Mouse (Mus musculus) lung, adult 2 months (tissue): Measurements from ENCODE around the gene Tanc1. TPM values are rescaled to one million over a fixed set of nuclear protein-coding genes. Genes with fewer than 3 reads are reported as not detected.
A peak's percentile ranks its signal among the peaks of the same experiment; 100 is the strongest.

ENCODE experiments used
- DNase-seq: peaks from one replicate; pipeline ENCODE4 v3.0.0; 2022
- H3K4me1 ChIP-seq: fragments of 200-500 bp; 2 replicates; pipeline ENCODE4 v1.6.1; 2011; ENCODE audit warnings: low read length; ENCODE audit not compliant: control insufficient read depth, insufficient read depth
- H3K4me3 ChIP-seq: fragments of 200-500 bp; replicated peaks from 2 replicates; pipeline ENCODE3; 2011; ENCODE audit warnings: low read depth, mild to moderate bottlenecking, control low read depth, low read length; ENCODE audit errors: extremely low read depth
- CTCF ChIP-seq: fragments of 200-500 bp; IDR thresholded peaks from 2 replicates; pipeline ENCODE4 v1.5.1; 2011; ENCODE audit warnings: mild to moderate bottlenecking, low read length, control low read depth; ENCODE audit not compliant: insufficient read depth
- POLR2A ChIP-seq: fragments of 200-500 bp; IDR thresholded peaks from 2 replicates; pipeline ENCODE4 v1.6.1; 2011; ENCODE audit warnings: low read depth, mild to moderate bottlenecking, control low read depth, low read length, borderline replicate concordance; ENCODE audit errors: extremely low read depth
- WGBS: fragments of 180-500 bp; shearing (Covaris S2); methylation state at CpG from one replicate; pipeline ENCODE4 v1.1.7; 2018; 5-methylcytosine and 5-hydroxymethylcytosine counted together
- polyA plus RNA-seq: library from polyadenylated mRNA; depleted of rRNA; stranded (reverse); fragments of >200 nt; gene quantifications from 2 replicates; pipeline ENCODE4 v1.2.3, GENCODE M21; 2012

The Tanc1 gene
- polyA plus RNA-seq, 1 experiment: 29.0 TPM

DNA sequence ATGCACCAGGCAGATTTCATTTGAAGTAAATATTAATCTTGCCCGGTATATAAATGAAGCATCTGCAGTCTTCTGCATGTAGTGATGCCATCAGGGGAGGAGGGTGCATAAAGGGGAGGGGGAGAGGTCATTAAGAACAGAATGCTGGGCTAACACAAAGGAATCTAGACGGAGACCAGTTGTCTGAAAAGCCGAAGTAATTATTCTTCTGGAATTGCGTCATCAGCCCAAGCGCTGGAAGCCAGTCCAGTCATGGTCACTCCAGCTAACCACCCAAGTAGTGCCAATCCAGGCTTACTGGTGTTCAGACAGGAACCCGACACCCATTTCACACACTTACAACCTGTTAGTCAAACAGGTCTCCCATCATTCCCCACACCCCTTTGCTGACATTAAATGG lies 17.7 kb upstream of the Tanc1 start:
- no peak for TF ChIP-seq POLR2A
- no peak for TF ChIP-seq CTCF
- 52% methylated on average over 6 of the region's 6 CpGs for WGBS
- Histone ChIP-seq H3K4me1 (no peaks in the 10 kb centered on the region), H3K4me3 (no peak overlapping the region)
- no peak for DNase-seq

DNA sequence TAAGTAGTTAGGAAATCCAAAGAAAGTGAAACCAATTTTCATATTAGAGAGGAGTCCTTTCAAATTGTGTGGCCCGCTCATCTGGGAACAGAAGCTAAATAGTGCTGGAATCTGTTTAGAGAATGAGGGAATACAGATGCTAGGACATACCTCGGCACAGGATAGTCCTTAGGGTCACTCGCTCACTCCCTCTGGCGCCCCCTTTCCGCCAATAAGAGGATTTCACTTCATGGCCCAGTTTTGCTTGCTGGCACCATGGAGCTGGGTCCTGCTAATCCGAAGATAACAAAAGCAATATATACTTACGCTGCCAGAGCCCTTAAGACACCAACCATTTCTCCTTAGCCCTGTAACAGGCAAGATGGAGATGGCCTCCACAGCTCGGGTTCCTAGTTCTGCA lies 15.3 kb upstream of the Tanc1 start:
- Histone ChIP-seq H3K4me1 (peaks cover 4% of the 10 kb centered on the region), H3K4me3 (no peak overlapping the region)
- no peak for DNase-seq
- TF ChIP-seq POLR2A (no peak), CTCF (peak; percentile 34; the same call in 1 of the 2 replicates)
- WGBS: 82% methylated on average over 8 of the region's 8 CpGs

DNA sequence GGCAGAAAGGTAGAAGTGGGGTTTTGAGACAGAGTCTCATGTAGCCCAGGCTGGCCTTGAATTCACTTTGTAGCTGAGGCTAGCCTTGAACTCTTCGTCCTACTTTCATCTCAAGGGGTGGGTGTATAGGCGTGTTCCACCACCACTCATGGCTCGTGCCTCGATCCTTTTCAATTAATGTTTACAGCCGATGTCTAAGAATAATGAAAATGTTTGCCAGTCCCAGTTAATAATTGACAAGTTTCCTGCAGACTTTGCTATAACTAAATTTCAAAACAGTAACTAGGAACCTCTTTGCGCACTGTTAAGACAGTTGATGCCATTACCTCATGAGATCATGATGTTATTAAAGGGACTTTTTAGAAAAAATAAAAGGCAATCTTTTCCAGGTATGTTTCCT lies 13.6 kb upstream of the Tanc1 start:
- DNase-seq: no peak

DNA sequence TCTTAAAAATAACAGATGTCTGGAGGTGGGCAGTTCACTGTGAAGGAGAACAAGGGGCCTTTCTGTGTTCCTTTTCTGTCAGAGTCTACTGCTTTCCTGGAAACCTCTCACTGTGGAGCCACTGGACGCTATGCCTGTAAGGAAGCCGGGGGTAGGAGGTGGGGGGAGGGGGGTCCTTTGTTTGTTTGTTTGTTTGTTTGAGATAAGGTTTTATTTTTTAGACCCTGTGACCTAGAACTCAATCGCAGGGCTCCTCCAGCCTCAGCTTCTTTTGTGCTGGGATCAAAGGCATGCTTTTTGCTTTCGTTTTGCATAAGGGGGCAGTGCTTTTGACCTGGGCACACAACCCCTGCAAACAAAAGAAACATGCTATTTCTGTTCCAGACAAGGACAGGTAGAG lies 12.9 kb upstream of the Tanc1 start:
- no peak overlapping the region for H3K4me3 ChIP-seq
- no peak for DNase-seq
- 33% methylated on average over 4 of the region's 4 CpGs for WGBS

More for the DNA sequence above, 13.6 kb upstream of the Tanc1 start:
- Histone ChIP-seq H3K4me3 (no peak overlapping the region), H3K4me1 (peaks cover 4% of the 10 kb centered on the region)
- 68% methylated on average over 6 of the region's 6 CpGs for WGBS
- TF ChIP-seq CTCF (no peak), POLR2A (no peak)

GRCm38 (mm10) chr2:59599338-59600111 lies 12.3 kb upstream of the Tanc1 start:
- Histone ChIP-seq H3K4me1 (peaks cover 4% of the 10 kb centered on the region), H3K4me3 (no peak overlapping the region)
- WGBS: 8% methylated on average over 7 of the region's 7 CpGs
- DNase-seq: no peak
- TF ChIP-seq CTCF (no peak), POLR2A (no peak)

More for the DNA sequence above, 12.9 kb upstream of the Tanc1 start:
- TF ChIP-seq CTCF: no peak
- no peak for TF ChIP-seq POLR2A
- peaks cover 4% of the 10 kb centered on the region for H3K4me1 ChIP-seq

DNA sequence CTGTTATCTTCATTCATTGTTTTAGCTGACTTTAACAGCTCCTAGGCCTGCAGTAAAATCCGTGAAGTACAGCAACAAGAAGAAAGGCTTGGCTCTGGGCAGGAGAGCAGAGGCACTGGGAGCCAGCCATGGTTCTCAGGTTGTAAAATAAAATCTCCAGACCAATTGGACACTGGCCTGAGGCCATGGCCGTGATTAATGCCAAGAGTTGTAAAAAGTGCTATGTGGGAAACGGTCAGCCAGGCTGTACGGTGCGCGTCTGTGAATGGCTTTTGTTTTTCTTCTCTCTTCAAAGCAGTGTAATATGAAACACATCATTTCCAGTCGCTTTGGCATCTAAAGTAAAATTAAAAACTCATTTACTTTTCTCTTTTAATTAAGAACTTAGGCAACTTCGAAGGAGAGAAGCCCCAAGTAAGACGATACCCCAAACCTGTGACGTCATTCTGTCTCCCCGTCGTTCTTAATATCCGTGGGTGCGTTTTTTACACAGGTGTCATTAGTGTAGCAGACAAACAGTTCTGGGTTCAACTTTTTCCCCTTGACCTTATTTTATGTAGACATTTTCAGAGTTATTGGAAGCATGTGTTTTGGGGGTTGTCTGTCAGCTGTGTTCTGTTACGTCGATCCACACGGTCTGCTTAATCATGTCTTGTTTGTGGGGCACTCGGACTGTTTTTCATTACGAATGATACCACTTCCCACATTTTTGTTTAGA lies 11.6 kb upstream of the Tanc1 start:
- TF ChIP-seq POLR2A (no peak), CTCF (no peak)
- 72% methylated on average over 19 of the region's 19 CpGs for WGBS
- no peak for DNase-seq
- H3K4me3 ChIP-seq: no peak overlapping the region
- peaks cover 4% of the 10 kb centered on the region for H3K4me1 ChIP-seq

- TF ChIP-seq POLR2A: no peak
- TF ChIP-seq CTCF: no peak
- Histone ChIP-seq H3K4me1 (peaks cover 4% of the 10 kb centered on the region), H3K4me3 (no peak overlapping the region)
- 53% methylated on average over 2 of the region's 2 CpGs for WGBS
- DNase-seq: no peak
Observed at GRCm38 (mm10) chr2:59600980-59601379, 10.9 kb upstream of the Tanc1 start.

DNA sequence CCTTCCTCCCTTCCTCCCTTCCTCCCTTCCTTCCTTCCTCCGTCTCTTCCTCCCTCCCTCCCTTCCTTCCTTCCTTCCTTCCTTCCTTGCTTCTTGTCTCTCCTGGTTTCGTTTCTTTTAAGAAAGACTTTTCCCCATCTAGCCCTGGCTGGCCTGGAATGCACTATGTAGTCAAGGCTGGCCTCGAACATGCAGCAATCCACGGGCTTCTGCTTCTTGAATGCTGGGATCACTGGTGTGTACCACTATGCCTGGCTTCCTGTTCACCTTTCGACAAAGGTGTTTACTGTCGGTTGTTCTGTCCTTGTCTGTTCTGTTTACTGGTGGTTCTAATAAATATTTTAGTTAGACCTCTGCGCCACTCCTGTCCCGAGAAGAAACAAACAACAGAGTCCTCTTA lies 10.4 kb upstream of the Tanc1 start:
- TF ChIP-seq POLR2A: no peak
- TF ChIP-seq CTCF: no peak
- Histone ChIP-seq H3K4me3 (no peak overlapping the region), H3K4me1 (peaks cover 4% of the 10 kb centered on the region)
- WGBS: 77% methylated on average over 8 of the region's 8 CpGs
- DNase-seq: no peak

- 62% methylated on average over 5 of the region's 5 CpGs for WGBS
- no peak for DNase-seq
- Histone ChIP-seq H3K4me3 (no peak overlapping the region), H3K4me1 (peaks cover 4% of the 10 kb centered on the region; the same call in 1 of the 2 replicates)
- TF ChIP-seq CTCF: no peak
- TF ChIP-seq POLR2A: no peak
Observed at GRCm38 (mm10) chr2:59608958-59609357, 2.9 kb upstream of the Tanc1 start.

DNA sequence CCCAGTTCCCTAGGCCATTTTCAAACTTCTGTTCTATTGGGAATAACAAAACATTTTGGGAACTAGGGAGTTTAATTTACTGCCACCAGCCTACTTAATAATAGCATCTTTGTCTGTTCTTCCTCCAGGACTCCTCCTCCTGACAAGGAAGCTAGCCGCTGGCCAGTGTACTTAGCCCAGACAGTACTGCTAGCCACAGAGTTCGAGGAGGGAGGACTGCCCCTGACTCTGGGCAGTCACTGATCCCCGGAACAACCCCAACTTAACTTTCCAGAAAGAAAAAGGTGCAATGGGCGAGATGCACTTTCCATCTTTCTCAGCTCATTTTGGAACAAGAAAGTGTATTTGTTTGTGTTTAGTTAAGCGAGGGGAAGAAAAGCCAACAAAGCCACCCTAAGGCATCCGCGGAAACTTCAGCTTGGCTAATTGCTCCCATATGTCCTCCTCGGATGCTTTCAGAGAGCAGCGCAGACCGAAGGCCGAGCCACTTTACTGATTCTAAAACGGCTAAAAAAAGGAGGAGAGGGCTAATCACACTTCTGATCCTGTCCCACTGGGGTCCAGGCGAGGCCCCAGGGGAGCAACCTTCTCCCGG lies 529 bp upstream of the Tanc1 start:
- H3K4me1 ChIP-seq: peaks cover 11% of the 10 kb centered on the region
- peak overlapping the region; percentile 85 for H3K4me3 ChIP-seq
- DNase-seq: no peak
- 6% methylated on average over 14 of the region's 14 CpGs for WGBS
- no peak for TF ChIP-seq CTCF
- no peak for TF ChIP-seq POLR2A
